Mouse (Mus musculus): ENCODE results near the gene Nrxn2. TPM values are rescaled to one million over a fixed set of nuclear protein-coding genes. Genes with fewer than 3 reads are reported as not detected.

Gene Nrxn2
- polyA plus RNA-seq, 1 experiment: 0.01 TPM

- H3K36me3 ChIP-seq (ENCODE audit: control insufficient read depth, insufficient read depth): no peaks in the 10 kb centered on the region
- H3ac ChIP-seq (ENCODE audit: control insufficient read depth, insufficient read length): no peak overlapping the region
- H3K4me3 ChIP-seq: no peak overlapping the region
- H3K79me2 ChIP-seq (ENCODE audit: control insufficient read depth, insufficient read depth): no peaks in the 10 kb centered on the region
- no peak for TF ChIP-seq TCF12 (IDR thresholded peaks at IDR 0.05; ENCODE audit: insufficient read depth, poor library complexity, severe bottlenecking)
- no peak for TF ChIP-seq MYOD1 (IDR thresholded peaks at IDR 0.05; ENCODE audit: control insufficient read depth in 1 of 3, insufficient read length in 2 of 3, low read depth in 2 of 3)
- no peak for TF ChIP-seq POLR2AphosphoS2 (IDR thresholded peaks at IDR 0.05; ENCODE audit: insufficient read length, low read depth)
- TF ChIP-seq TCF3 (IDR thresholded peaks at IDR 0.05; ENCODE audit: insufficient read length, low read depth): no peak
- TF ChIP-seq SRF (IDR thresholded peaks at IDR 0.05; ENCODE audit: control insufficient read depth, insufficient read length, low read depth): no peak
- no peak for TF ChIP-seq MYOG (IDR thresholded peaks at IDR 0.05; ENCODE audit: control insufficient read depth in 1 of 3, insufficient read depth in 1 of 3, insufficient read length in 2 of 3, low read depth in 2 of 3)
- TF ChIP-seq MAX (IDR thresholded peaks at IDR 0.05; ENCODE audit: low read depth): no peak
- TF ChIP-seq USF1 (IDR thresholded peaks at IDR 0.05; ENCODE audit: low read depth): no peak
- H3K4me2 ChIP-seq (ENCODE audit: low read depth): no peak overlapping the region
- peaks cover 30% of the 10 kb centered on the region for H3K27me3 ChIP-seq (ENCODE audit: control insufficient read depth, insufficient read depth, insufficient read length)
Measured at GRCm38 (mm10) chr19:6565136-6565535, 146.6 kb downstream of the Nrxn2 start.

GRCm38 (mm10) chr19:6566450-6566849 lies 147.9 kb downstream of the Nrxn2 start:
- Histone ChIP-seq H3K79me2 (ENCODE audit: control insufficient read depth, insufficient read depth) (no peaks in the 10 kb centered on the region), H3K36me3 (ENCODE audit: control insufficient read depth, insufficient read depth) (no peaks in the 10 kb centered on the region), H3K27me3 (ENCODE audit: control insufficient read depth, insufficient read depth, insufficient read length) (peaks cover 36% of the 10 kb centered on the region), H3K4me3 (no peak overlapping the region), H3K4me2 (ENCODE audit: low read depth) (no peak overlapping the region), H3ac (ENCODE audit: control insufficient read depth, insufficient read length) (no peak overlapping the region)
- TF ChIP-seq USF1 (IDR thresholded peaks at IDR 0.05; ENCODE audit: low read depth): no peak
- no peak for TF ChIP-seq TCF3 (IDR thresholded peaks at IDR 0.05; ENCODE audit: insufficient read length, low read depth)

GRCm38 (mm10) chr19:6569021-6569420 lies 150.5 kb downstream of the Nrxn2 start:
- Histone ChIP-seq H3K36me3 (ENCODE audit: control insufficient read depth, insufficient read depth) (no peaks in the 10 kb centered on the region), H3K27me3 (ENCODE audit: control insufficient read depth, insufficient read depth, insufficient read length) (peaks cover 50% of the 10 kb centered on the region), H3K4me2 (ENCODE audit: low read depth) (no peak overlapping the region), H3K4me3 (no peak overlapping the region), H3ac (ENCODE audit: control insufficient read depth, insufficient read length) (no peak overlapping the region), H3K79me2 (ENCODE audit: control insufficient read depth, insufficient read depth) (no peaks in the 10 kb centered on the region)
- TF ChIP-seq MYOD1 (IDR thresholded peaks at IDR 0.05; ENCODE audit: control insufficient read depth in 1 of 3, insufficient read length in 2 of 3, low read depth in 2 of 3) (no peak), POLR2AphosphoS2 (IDR thresholded peaks at IDR 0.05; ENCODE audit: insufficient read length, low read depth) (no peak), SRF (IDR thresholded peaks at IDR 0.05; ENCODE audit: control insufficient read depth, insufficient read length, low read depth) (no peak), USF1 (IDR thresholded peaks at IDR 0.05; ENCODE audit: low read depth) (no peak), TCF12 (IDR thresholded peaks at IDR 0.05; ENCODE audit: insufficient read depth, poor library complexity, severe bottlenecking) (no peak), POLR2A (IDR thresholded peaks at IDR 0.05; ENCODE audit: insufficient read length, low read depth) (no peak), REST (IDR thresholded peaks at IDR 0.05; ENCODE audit: insufficient read depth, insufficient read length) (no peak), TCF3 (IDR thresholded peaks at IDR 0.05; ENCODE audit: insufficient read length, low read depth) (no peak), E2F4 (IDR thresholded peaks at IDR 0.05; ENCODE audit: insufficient read depth) (no peak), MYOG (IDR thresholded peaks at IDR 0.05; ENCODE audit: control insufficient read depth in 1 of 3, insufficient read depth in 1 of 3, insufficient read length in 2 of 3, low read depth in 2 of 3) (no peak), CEBPB (IDR thresholded peaks at IDR 0.05; ENCODE audit: insufficient read depth, poor library complexity, severe bottlenecking) (no peak), MAX (IDR thresholded peaks at IDR 0.05; ENCODE audit: low read depth) (no peak)

GRCm38 (mm10) chr19:6569561-6569960 lies 151.0 kb downstream of the Nrxn2 start:
- TF ChIP-seq E2F4 (IDR thresholded peaks at IDR 0.05; ENCODE audit: insufficient read depth) (no peak), TCF3 (IDR thresholded peaks at IDR 0.05; ENCODE audit: insufficient read length, low read depth) (no peak), MAX (IDR thresholded peaks at IDR 0.05; ENCODE audit: low read depth) (no peak), MYOG (IDR thresholded peaks at IDR 0.05; ENCODE audit: control insufficient read depth in 1 of 3, insufficient read depth in 1 of 3, insufficient read length in 2 of 3, low read depth in 2 of 3) (no peak), TCF12 (IDR thresholded peaks at IDR 0.05; ENCODE audit: insufficient read depth, poor library complexity, severe bottlenecking) (no peak), SRF (IDR thresholded peaks at IDR 0.05; ENCODE audit: control insufficient read depth, insufficient read length, low read depth) (no peak), REST (IDR thresholded peaks at IDR 0.05; ENCODE audit: insufficient read depth, insufficient read length) (no peak), CEBPB (IDR thresholded peaks at IDR 0.05; ENCODE audit: insufficient read depth, poor library complexity, severe bottlenecking) (no peak), USF1 (IDR thresholded peaks at IDR 0.05; ENCODE audit: low read depth) (no peak), POLR2AphosphoS2 (IDR thresholded peaks at IDR 0.05; ENCODE audit: insufficient read length, low read depth) (no peak), POLR2A (IDR thresholded peaks at IDR 0.05; ENCODE audit: insufficient read length, low read depth) (no peak)
- Histone ChIP-seq H3K4me2 (ENCODE audit: low read depth) (no peak overlapping the region), H3K4me3 (no peak overlapping the region), H3K79me2 (ENCODE audit: control insufficient read depth, insufficient read depth) (no peaks in the 10 kb centered on the region), H3ac (ENCODE audit: control insufficient read depth, insufficient read length) (no peak overlapping the region), H3K36me3 (ENCODE audit: control insufficient read depth, insufficient read depth) (no peaks in the 10 kb centered on the region), H3K27me3 (ENCODE audit: control insufficient read depth, insufficient read depth, insufficient read length) (peaks cover 51% of the 10 kb centered on the region)

- no peaks in the 10 kb centered on the region for H3K79me2 ChIP-seq (ENCODE audit: control insufficient read depth, insufficient read depth)
- H3K4me3 ChIP-seq: no peak overlapping the region
- H3K36me3 ChIP-seq (ENCODE audit: control insufficient read depth, insufficient read depth): no peaks in the 10 kb centered on the region
- H3K27me3 ChIP-seq (ENCODE audit: control insufficient read depth, insufficient read depth, insufficient read length): peaks cover 51% of the 10 kb centered on the region
- H3ac ChIP-seq (ENCODE audit: control insufficient read depth, insufficient read length): no peak overlapping the region
- TF ChIP-seq E2F4 (IDR thresholded peaks at IDR 0.05; ENCODE audit: insufficient read depth): no peak
- TF ChIP-seq POLR2A (IDR thresholded peaks at IDR 0.05; ENCODE audit: insufficient read length, low read depth): no peak
- TF ChIP-seq MYOG (IDR thresholded peaks at IDR 0.05; ENCODE audit: control insufficient read depth in 1 of 3, insufficient read depth in 1 of 3, insufficient read length in 2 of 3, low read depth in 2 of 3): no peak
- TF ChIP-seq USF1 (IDR thresholded peaks at IDR 0.05; ENCODE audit: low read depth): no peak
- no peak for TF ChIP-seq SRF (IDR thresholded peaks at IDR 0.05; ENCODE audit: control insufficient read depth, insufficient read length, low read depth)
- no peak for TF ChIP-seq MYOD1 (IDR thresholded peaks at IDR 0.05; ENCODE audit: control insufficient read depth in 1 of 3, insufficient read length in 2 of 3, low read depth in 2 of 3)
- TF ChIP-seq CEBPB (IDR thresholded peaks at IDR 0.05; ENCODE audit: insufficient read depth, poor library complexity, severe bottlenecking): no peak
- TF ChIP-seq MAX (IDR thresholded peaks at IDR 0.05; ENCODE audit: low read depth): no peak
- TF ChIP-seq TCF12 (IDR thresholded peaks at IDR 0.05; ENCODE audit: insufficient read depth, poor library complexity, severe bottlenecking): no peak
- TF ChIP-seq TCF3 (IDR thresholded peaks at IDR 0.05; ENCODE audit: insufficient read length, low read depth): no peak
- no peak for TF ChIP-seq POLR2AphosphoS2 (IDR thresholded peaks at IDR 0.05; ENCODE audit: insufficient read length, low read depth)
- TF ChIP-seq REST (IDR thresholded peaks at IDR 0.05; ENCODE audit: insufficient read depth, insufficient read length): no peak
- no peak overlapping the region for H3K4me2 ChIP-seq (ENCODE audit: low read depth)
Measured at GRCm38 (mm10) chr19:6571476-6571875, 152.9 kb downstream of the Nrxn2 start.
